Mouse (Mus musculus) CH12.LX (cell line): ENCODE results near the gene Actr2. TPM values are rescaled to one million over a fixed set of nuclear protein-coding genes. Genes with fewer than 3 reads are reported as not detected.
"Not testable (repeated sequence)": the region's sequence is repeated elsewhere in the genome, so short reads cannot be mapped to it uniquely, and the experiment has no call there.

Experiments
- DNase-seq: peaks from one replicate; pipeline ENCODE4 v3.0.0-alpha.2; 2013; ENCODE audit errors: extremely low read depth
- H3K27ac ChIP-seq: 2 replicates; pipeline ENCODE4 v1.5.1; 2012; ENCODE audit warnings: low read depth, mild to moderate bottlenecking, control low read depth, moderate library complexity; ENCODE audit not compliant: insufficient read depth
- H3K27me3 ChIP-seq: replicated peaks from 2 replicates; pipeline ENCODE3; 2012; ENCODE audit warnings: inconsistent platforms
- H3K36me3 ChIP-seq, 2 experiments: replicated peaks in 1 of 2; 2 replicates each; pipeline versions ENCODE3 to v1.6.1; 2012; ENCODE audit warnings: inconsistent platforms in 1 of 2, low read length in 1 of 2, mild to moderate bottlenecking in 1 of 2, mixed read lengths in 1 of 2, moderate library complexity in 1 of 2; ENCODE audit not compliant: control insufficient read depth in 1 of 2, insufficient read depth in 1 of 2
- H3K4me1 ChIP-seq, 2 experiments: 2 replicates each; pipeline ENCODE4 v1.6.1; 2012; ENCODE audit warnings: inconsistent platforms in 1 of 2, moderate library complexity in 1 of 2; ENCODE audit not compliant: insufficient read depth in 2 of 2, control insufficient read depth in 1 of 2
- H3K4me2 ChIP-seq: 2 replicates; pipeline ENCODE4 v1.6.1; 2012; ENCODE audit warnings: low read depth, mild to moderate bottlenecking, control low read depth; ENCODE audit not compliant: poor library complexity, insufficient read depth, severe bottlenecking
- H3K4me3 ChIP-seq, 3 experiments: fragments of 150-350 bp in 1 of 3; sonication (generic) in 1 of 3; replicated peaks in 1 of 3; 2 replicates each; pipeline versions ENCODE3 to v1.5.1; 2011 to 2012; ENCODE audit warnings: low read depth in 2 of 3, low read length in 2 of 3, mild to moderate bottlenecking in 2 of 3, moderate library complexity in 2 of 3, control low read depth in 1 of 3, improper control_type of control experiment in 1 of 3, inconsistent platforms in 1 of 3, mixed read lengths in 1 of 3; ENCODE audit not compliant: poor library complexity in 1 of 3
- H3K79me2 ChIP-seq: replicated peaks from 2 replicates; pipeline ENCODE4 v1.6.1; 2012; ENCODE audit warnings: mild to moderate bottlenecking, moderate library complexity; ENCODE audit not compliant: control insufficient read depth, poor library complexity, insufficient read depth, severe bottlenecking; ENCODE audit errors: extremely low read depth
- H3K9ac ChIP-seq: 2 replicates; pipeline ENCODE4 v1.6.1; 2012; ENCODE audit warnings: low read depth, mild to moderate bottlenecking, control low read depth, moderate library complexity; ENCODE audit not compliant: insufficient read depth
- H3K9me3 ChIP-seq: replicated peaks from 2 replicates; pipeline ENCODE3; 2012; ENCODE audit warnings: low read length, inconsistent platforms, mixed read lengths
- BHLHE40 ChIP-seq: IDR thresholded peaks from 2 replicates; pipeline ENCODE4 v1.6.1; 2011; ENCODE audit warnings: mild to moderate bottlenecking, low read depth, low read length, improper control_type of control experiment
- CHD1 ChIP-seq: IDR thresholded peaks from 2 replicates; pipeline ENCODE4 v1.6.1; 2012; ENCODE audit warnings: low read depth, low read length, improper control_type of control experiment, inconsistent platforms
- EP300 ChIP-seq: IDR thresholded peaks from 2 replicates; pipeline ENCODE4 v1.6.1; 2011; ENCODE audit warnings: low read length, improper control_type of control experiment
- IRF4 ChIP-seq: IDR thresholded peaks from 2 replicates; pipeline ENCODE4 v1.6.1; 2014; ENCODE audit warnings: low read depth, mild to moderate bottlenecking, inconsistent platforms, low read length, improper control_type of control experiment
- MYC ChIP-seq: IDR thresholded peaks from 2 replicates; pipeline ENCODE4 v1.6.1; 2011; ENCODE audit warnings: low read depth, mild to moderate bottlenecking, improper control_type of control experiment, low read length
- TCF12 ChIP-seq: IDR thresholded peaks from 2 replicates; pipeline ENCODE4 v1.6.1; 2014; ENCODE audit warnings: low read depth, mild to moderate bottlenecking, inconsistent platforms, low read length, improper control_type of control experiment
- ZKSCAN1 ChIP-seq: IDR thresholded peaks from 2 replicates; pipeline ENCODE4 v1.6.1; 2012; ENCODE audit warnings: low read depth, inconsistent platforms, low read length, improper control_type of control experiment, borderline replicate concordance
- ZMIZ1 ChIP-seq: IDR thresholded peaks from 2 replicates; pipeline ENCODE4 v1.6.1; 2012; ENCODE audit warnings: low read depth, mild to moderate bottlenecking, inconsistent platforms, low read length, improper control_type of control experiment
- ZNF384 ChIP-seq: IDR thresholded peaks from 2 replicates; pipeline ENCODE4 v1.6.1; 2012; ENCODE audit warnings: low read depth, low read length, improper control_type of control experiment, inconsistent platforms
- dilution Hi-C: fragments of 300-500 bp; cut with MboI; formaldehyde crosslinking; loops from 2 replicates; pipeline ENCODE4 v1.14.3; 2020; ENCODE audit warnings: low sequenced_read_pairs; ENCODE audit not compliant: extremely low pct_unique_long_range_greater_than_20kb, extremely low pct_ligation_motif_present
- in situ Hi-C: fragments of 300-500 bp; cut with MboI; formaldehyde crosslinking; loops from 3 replicates; pipeline ENCODE4 v1.14.3; 2019; ENCODE audit warnings: low sequenced_read_pairs, low pct_ligation_motif_present, low pct_unique_long_range_greater_than_20kb, mixed read lengths
- polyA plus RNA-seq: library from polyadenylated mRNA; unstranded; fragments of >175 nt; gene quantifications from 2 replicates; pipeline ENCODE4 v1.2.1, GENCODE M21; 2012; ENCODE audit warnings: low read depth; ENCODE audit not compliant: insufficient read length
- total RNA-seq, 2 experiments: library from RNA; depleted of rRNA; stranded (reverse); fragments of 300-350 nt in 1 of 2; fragments of >200 nt in 1 of 2; gene quantifications; 2 replicates each; pipeline ENCODE4 v1.2.3; 2012 to 2014

The Actr2 gene
- total and polyA plus RNA-seq, 3 experiments = 141 to 327 (median 189) TPM

DNA sequence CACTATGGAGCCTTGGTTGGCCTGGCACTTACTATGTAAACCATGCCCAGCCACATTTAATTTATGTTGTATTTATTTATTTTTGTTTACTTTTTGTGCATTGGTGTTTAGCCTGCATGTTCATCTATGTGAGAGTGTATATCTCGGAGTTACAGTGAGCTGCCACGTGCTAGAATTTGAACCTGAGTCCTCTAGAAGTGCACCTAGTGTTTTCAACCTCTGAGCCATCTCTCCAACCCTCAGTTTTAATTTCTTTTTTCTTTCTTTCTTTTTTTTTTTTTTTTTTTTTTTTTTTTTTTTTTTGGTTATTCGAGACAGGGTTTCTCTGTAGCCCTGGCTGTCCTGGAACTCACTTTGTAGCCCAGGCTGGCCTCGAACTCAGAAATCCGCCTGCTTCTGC lies 81.7 kb downstream of the Actr2 start:
- H3K9ac ChIP-seq, DNase-seq, H3K27me3 ChIP-seq, H3K4me3 ChIP-seq, dilution Hi-C loops, H3K79me2 ChIP-seq, H3K27ac ChIP-seq, H3K9me3 ChIP-seq, H3K36me3 ChIP-seq, H3K4me2 ChIP-seq: not testable (repeated sequence)
- peaks cover 11 to 22% of the 10 kb centered on the region in 2 experiments for H3K4me1 ChIP-seq
- 0 out of 2 replicates have a peak, but pooled peaks have one; percentile 4 for TF ChIP-seq ZNF384
- in situ Hi-C loops = loop anchor here (5.0 kb wide), 1 partner anchor 109 kb away; the partner anchor contains the start of gene Spred2

DNA sequence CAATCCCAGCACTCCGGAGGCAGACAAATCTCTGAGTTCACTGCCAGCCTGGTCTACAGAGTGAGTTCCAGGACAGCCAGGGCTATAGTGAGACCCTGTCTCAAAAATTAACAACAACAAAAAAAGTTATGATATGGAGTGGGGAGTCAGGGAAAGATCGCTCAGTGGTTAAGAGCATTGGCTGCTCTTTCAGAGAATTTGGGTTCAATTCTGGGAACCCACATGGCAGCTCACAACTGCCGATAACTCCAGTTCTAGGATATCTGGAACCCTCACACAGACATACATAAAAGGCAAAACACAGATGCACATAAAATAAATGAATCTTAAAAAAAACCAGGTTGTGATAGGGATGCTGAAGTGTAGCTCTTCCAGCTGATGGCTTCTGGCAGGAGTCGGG lies 83.7 kb downstream of the Actr2 start:
- Histone ChIP-seq H3K9me3 (peaks cover 4% of the 10 kb centered on the region), H3K4me3 (no peak overlapping the region), H3K9ac (no peak overlapping the region), H3K27me3 (no peaks in the 10 kb centered on the region), H3K79me2 (no peaks in the 10 kb centered on the region), H3K4me2 (no peak overlapping the region), H3K36me3 (peaks cover 3 to 22% of the 10 kb centered on the region in 2 experiments), H3K4me1 (peaks cover 0 to 4% of the 10 kb centered on the region in 2 experiments; a peak in 1 of 4 replicates), H3K27ac (no peak overlapping the region)
- in situ Hi-C loops = no loop called here
- no peak for DNase-seq
- dilution Hi-C loops = no loop called here
- TF ChIP-seq ZKSCAN1 (no peak), ZMIZ1 (no peak), IRF4 (no peak)
- TF ChIP-seq, all 38 proteins: peak for 0

DNA sequence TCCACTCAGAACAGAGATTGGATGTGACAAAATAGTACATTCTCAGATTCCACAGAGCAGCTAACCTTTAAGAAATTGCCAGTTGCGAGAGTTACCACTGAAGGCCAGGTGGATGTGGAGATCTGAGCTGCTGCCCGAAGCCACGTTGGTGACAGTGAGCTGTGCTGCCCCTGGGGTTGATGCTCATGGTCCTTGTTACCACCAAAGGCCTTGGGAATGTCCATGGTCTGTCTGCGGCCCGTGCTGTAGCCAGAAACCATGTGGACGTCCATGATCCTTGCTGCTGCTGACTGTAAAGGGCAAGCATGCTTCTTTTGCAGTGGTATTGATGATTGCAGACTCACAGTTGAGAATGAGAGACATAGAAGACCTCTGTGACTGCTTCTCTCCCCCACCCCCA lies 84.3 kb downstream of the Actr2 start:
- Histone ChIP-seq H3K4me3 (no peak overlapping the region), H3K4me2 (no peak overlapping the region), H3K4me1 (no peaks in the 10 kb centered on the region), H3K79me2 (no peaks in the 10 kb centered on the region), H3K27me3 (no peaks in the 10 kb centered on the region), H3K36me3 (peaks cover 3 to 23% of the 10 kb centered on the region in 2 experiments), H3K9ac (no peak overlapping the region), H3K9me3 (peaks cover 4% of the 10 kb centered on the region), H3K27ac (no peak overlapping the region)
- dilution Hi-C loops = no loop called here
- DNase-seq = no peak
- no peak for TF ChIP-seq TCF12
- TF ChIP-seq MYC = no peak
- no peak for TF ChIP-seq EP300
- in situ Hi-C loops = no loop called here

DNA sequence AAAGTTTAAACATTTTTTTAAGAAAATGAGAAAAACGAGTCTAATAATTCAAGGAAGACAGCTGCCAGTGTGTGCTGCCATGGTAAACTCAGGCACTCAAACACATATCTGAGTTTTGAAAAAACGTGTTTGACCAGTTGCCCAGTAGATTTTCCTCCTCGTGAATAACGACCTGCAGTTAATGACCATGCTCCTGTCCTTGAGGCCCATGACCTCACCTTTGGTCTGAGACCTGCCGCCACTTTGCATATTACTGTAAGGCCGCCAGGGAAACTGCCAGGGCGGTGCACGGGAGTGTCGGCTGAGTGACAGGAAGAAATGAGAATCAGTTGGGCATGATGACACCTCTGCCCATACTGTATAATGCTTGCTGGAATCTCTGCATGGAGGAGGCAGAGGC lies 85.0 kb downstream of the Actr2 start:
- DNase-seq = no peak
- in situ Hi-C loops = no loop called here
- no peaks in the 10 kb centered on the region for H3K27me3 ChIP-seq
- no peak overlapping the region for H3K27ac ChIP-seq
- H3K36me3 ChIP-seq = peaks cover 3 to 27% of the 10 kb centered on the region in 2 experiments
- TF ChIP-seq CHD1 (no peak), BHLHE40 (0 out of 2 replicates have a peak, but pooled peaks have one; percentile 20)
- no peak overlapping the region for H3K4me2 ChIP-seq
- no peaks in the 10 kb centered on the region for H3K4me1 ChIP-seq
- peaks cover 4% of the 10 kb centered on the region for H3K9me3 ChIP-seq
- no peak overlapping the region for H3K9ac ChIP-seq
- H3K4me3 ChIP-seq = no peak overlapping the region
- H3K79me2 ChIP-seq = no peaks in the 10 kb centered on the region
- dilution Hi-C loops = no loop called here
